Mouse (Mus musculus): ENCODE data around the gene Cwh43. TPM values are rescaled to one million over a fixed set of nuclear protein-coding genes. Genes with fewer than 3 reads are reported as not detected.
A peak's percentile ranks its signal among the peaks of the same experiment; 100 is the strongest.

The Cwh43 gene
- polyA plus RNA-seq (2015; fragmentation: Nextera tagmentation; extraction: Ambion mirVana), result 0.06 and 0.08 TPM in 2 replicates

GRCm38 (mm10) chr5:73405981-73406722 is at the start of gene Cwh43:
Gene Cwh43 (plus strand): TSS chr5:73406075.
- 0 out of 2 replicates have a peak, but pooled peaks have one; percentile 46 for ATAC-seq (replicated peaks)

GRCm38 (mm10) chr5:73359134-73359751 is 46.6 kb upstream of the Cwh43 start:
- WGBS, result 88% methylated on average over 6 of the region's 6 CpGs
- no peaks in the 10 kb centered on the region for H3K4me1 ChIP-seq
- no peak overlapping the region for H3K27ac ChIP-seq (replicated peaks)
- H3K4me2 ChIP-seq (replicated peaks), result no peak overlapping the region
- no peaks in the 10 kb centered on the region for H3K36me3 ChIP-seq
- no peak for ATAC-seq (replicated peaks)
- no peaks in the 10 kb centered on the region for H3K27me3 ChIP-seq
- H3K9me3 ChIP-seq, result no peaks in the 10 kb centered on the region
- H3K9ac ChIP-seq (replicated peaks), result no peak overlapping the region
- H3K4me3 ChIP-seq, result no peak overlapping the region

More at GRCm38 (mm10) chr5:73405981-73406722, at the start of gene Cwh43:
- Histone ChIP-seq H3K4me2 (replicated peaks) (peak within 1 kb of the TSS; percentile 72), H3K9me3 (no peaks in the 10 kb centered on the region), H3K9ac (replicated peaks) (peak within 1 kb of the TSS; percentile 34), H3K36me3 (no peaks in the 10 kb centered on the region), H3K4me3 (peak within 1 kb of the TSS; percentile 39), H3K27me3 (peaks cover 21% of the 10 kb centered on the region), H3K4me1 (peaks cover 10% of the 10 kb centered on the region), H3K27ac (replicated peaks) (no peak within 1 kb of the TSS)
- 3% methylated on average over 49 of the region's 49 CpGs for WGBS

GRCm38 (mm10) chr5:73359752-73360141 is 46.1 kb upstream of the Cwh43 start:
- 38% methylated on average over 12 of the region's 12 CpGs for WGBS
- H3K4me1 ChIP-seq, result no peaks in the 10 kb centered on the region
- ATAC-seq (replicated peaks), result no peak
- 0 out of 2 replicates have a peak overlapping the region, but pooled peaks have one; percentile 20 for H3K4me2 ChIP-seq (replicated peaks)
- no peak overlapping the region for H3K9ac ChIP-seq (replicated peaks)
- H3K27ac ChIP-seq (replicated peaks), result no peak overlapping the region
- peak overlapping the region; percentile 2; the same call in 1 of the 2 replicates for H3K4me3 ChIP-seq
- no peaks in the 10 kb centered on the region for H3K36me3 ChIP-seq
- H3K27me3 ChIP-seq, result no peaks in the 10 kb centered on the region
- H3K9me3 ChIP-seq, result no peaks in the 10 kb centered on the region

- H3K27me3 ChIP-seq, result no peaks in the 10 kb centered on the region
- H3K9me3 ChIP-seq, result no peaks in the 10 kb centered on the region
- H3K9ac ChIP-seq (replicated peaks), result no peak overlapping the region
- WGBS, result 32% methylated on average over 12 of the region's 12 CpGs
- H3K27ac ChIP-seq (replicated peaks), result no peak overlapping the region
- no peak overlapping the region for H3K4me3 ChIP-seq
- H3K4me1 ChIP-seq, result no peaks in the 10 kb centered on the region
- no peak for ATAC-seq (replicated peaks)
- 0 out of 2 replicates have a peak overlapping the region, but pooled peaks have one; percentile 20 for H3K4me2 ChIP-seq (replicated peaks)
- H3K36me3 ChIP-seq, result no peaks in the 10 kb centered on the region
Observed at GRCm38 (mm10) chr5:73360240-73360639, 45.6 kb upstream of the Cwh43 start.

- H3K27me3 ChIP-seq, result no peaks in the 10 kb centered on the region
- H3K4me3 ChIP-seq, result no peak overlapping the region
- WGBS, result 87% methylated on average over 7 of the region's 7 CpGs
- no peaks in the 10 kb centered on the region for H3K4me1 ChIP-seq
- no peak overlapping the region for H3K4me2 ChIP-seq (replicated peaks)
- H3K9ac ChIP-seq (replicated peaks), result no peak overlapping the region
- H3K9me3 ChIP-seq, result no peaks in the 10 kb centered on the region
- H3K36me3 ChIP-seq, result no peaks in the 10 kb centered on the region
- no peak for ATAC-seq (replicated peaks)
- no peak overlapping the region for H3K27ac ChIP-seq (replicated peaks)
Observed at GRCm38 (mm10) chr5:73362338-73362737, 43.5 kb upstream of the Cwh43 start.

GRCm38 (mm10) chr5:73362791-73363190 is 43.1 kb upstream of the Cwh43 start:
- Histone ChIP-seq H3K27ac (replicated peaks) (no peak overlapping the region), H3K9ac (replicated peaks) (no peak overlapping the region), H3K4me2 (replicated peaks) (no peak overlapping the region), H3K9me3 (no peaks in the 10 kb centered on the region), H3K4me3 (no peak overlapping the region), H3K36me3 (no peaks in the 10 kb centered on the region), H3K27me3 (no peaks in the 10 kb centered on the region), H3K4me1 (no peaks in the 10 kb centered on the region)
- no peak for ATAC-seq (replicated peaks)
- WGBS, result 80% methylated on average over 5 of the region's 5 CpGs

- 89% methylated on average over 2 of the region's 2 CpGs for WGBS
- Histone ChIP-seq H3K9me3 (no peaks in the 10 kb centered on the region), H3K4me3 (no peak overlapping the region), H3K4me1 (no peaks in the 10 kb centered on the region), H3K27ac (replicated peaks) (no peak overlapping the region), H3K4me2 (replicated peaks) (no peak overlapping the region), H3K36me3 (no peaks in the 10 kb centered on the region), H3K27me3 (no peaks in the 10 kb centered on the region), H3K9ac (replicated peaks) (no peak overlapping the region)
- ATAC-seq (replicated peaks), result no peak
Observed at GRCm38 (mm10) chr5:73364107-73364864, 41.6 kb upstream of the Cwh43 start.

- Histone ChIP-seq H3K36me3 (no peaks in the 10 kb centered on the region), H3K9ac (replicated peaks) (no peak overlapping the region), H3K4me1 (no peaks in the 10 kb centered on the region), H3K9me3 (no peaks in the 10 kb centered on the region), H3K27me3 (no peaks in the 10 kb centered on the region), H3K4me2 (replicated peaks) (no peak overlapping the region), H3K27ac (replicated peaks) (no peak overlapping the region), H3K4me3 (no peak overlapping the region)
- no peak for ATAC-seq (replicated peaks)
- 75% methylated on average over 4 of the region's 4 CpGs for WGBS
Observed at GRCm38 (mm10) chr5:73367906-73368305, 38.0 kb upstream of the Cwh43 start.

GRCm38 (mm10) chr5:73368845-73369447 is 36.9 kb upstream of the Cwh43 start:
- no peak for ATAC-seq (replicated peaks)
- H3K4me3 ChIP-seq, result no peak overlapping the region
- no peaks in the 10 kb centered on the region for H3K27me3 ChIP-seq
- no peak overlapping the region for H3K27ac ChIP-seq (replicated peaks)
- no peaks in the 10 kb centered on the region for H3K4me1 ChIP-seq
- no peaks in the 10 kb centered on the region for H3K36me3 ChIP-seq
- no peaks in the 10 kb centered on the region for H3K9me3 ChIP-seq
- H3K4me2 ChIP-seq (replicated peaks), result no peak overlapping the region
- H3K9ac ChIP-seq (replicated peaks), result no peak overlapping the region
- 58% methylated on average over 10 of the region's 10 CpGs for WGBS

- H3K27me3 ChIP-seq, result no peaks in the 10 kb centered on the region
- no peaks in the 10 kb centered on the region for H3K36me3 ChIP-seq
- no peak overlapping the region for H3K4me2 ChIP-seq (replicated peaks)
- H3K27ac ChIP-seq (replicated peaks), result no peak overlapping the region
- no peak for ATAC-seq (replicated peaks)
- 53% methylated on average over 3 of the region's 3 CpGs for WGBS
- no peak overlapping the region for H3K9ac ChIP-seq (replicated peaks)
- H3K4me1 ChIP-seq, result no peaks in the 10 kb centered on the region
- no peak overlapping the region for H3K4me3 ChIP-seq
- H3K9me3 ChIP-seq, result no peaks in the 10 kb centered on the region
Observed at GRCm38 (mm10) chr5:73369731-73370130, 36.1 kb upstream of the Cwh43 start.

- Histone ChIP-seq H3K4me1 (no peaks in the 10 kb centered on the region), H3K36me3 (no peaks in the 10 kb centered on the region), H3K9me3 (no peaks in the 10 kb centered on the region), H3K4me3 (no peak overlapping the region), H3K27me3 (no peaks in the 10 kb centered on the region), H3K4me2 (replicated peaks) (no peak overlapping the region), H3K9ac (replicated peaks) (no peak overlapping the region), H3K27ac (replicated peaks) (no peak overlapping the region)
- 81% methylated on average over 5 of the region's 5 CpGs for WGBS
- no peak for ATAC-seq (replicated peaks)
Observed at GRCm38 (mm10) chr5:73372601-73373000, 33.3 kb upstream of the Cwh43 start.

- Histone ChIP-seq H3K27ac (replicated peaks) (no peak overlapping the region), H3K4me3 (no peak overlapping the region), H3K27me3 (no peaks in the 10 kb centered on the region), H3K4me2 (replicated peaks) (no peak overlapping the region), H3K9ac (replicated peaks) (no peak overlapping the region), H3K9me3 (no peaks in the 10 kb centered on the region), H3K4me1 (no peaks in the 10 kb centered on the region), H3K36me3 (no peaks in the 10 kb centered on the region)
- WGBS, result 78% methylated on average over 3 of the region's 3 CpGs
- no peak for ATAC-seq (replicated peaks)
Observed at GRCm38 (mm10) chr5:73373184-73373583, 32.7 kb upstream of the Cwh43 start.

Measured in forebrain, embryonic 15.5 days (tissue).